ENCODE assay signal across 8 mouse cellular contexts in genomic region chr10:61451931-61452617, GRCm38 (mm10). TPM values are rescaled to one million over a fixed set of nuclear protein-coding genes. Genes with fewer than 3 reads are reported as not detected.
DNase-seq lines count a peak whose midpoint lies in the region; ATAC-seq and TF ChIP-seq lines count a peak whose summit lies in the region.

No protein-coding gene starts in this region.

- peaks cover 0 to 12% of the 10 kb centered on the region in 2 experiments; a peak in 2 of 4 replicates for H3K4me1 ChIP-seq in ES-E14 (ENCODE audit: control insufficient read depth in 2 of 2, insufficient read depth in 2 of 2, low read length in 2 of 2, poor library complexity in 1 of 2)
- H3K4me1 ChIP-seq in forebrain, embryonic 14.5 days (ENCODE audit: control insufficient read depth, insufficient read depth, low read length) = peaks cover 10% of the 10 kb centered on the region
- peaks cover 8% of the 10 kb centered on the region; the same call in 1 of the 2 replicates for H3K4me1 ChIP-seq in lung, postnatal 0 days (ENCODE audit: insufficient read depth, low read depth, low read length)

- 0 out of 2 replicates have a peak, but pooled peaks have one; percentile 5 for TF ChIP-seq EP300 in lung, postnatal 0 days (IDR thresholded peaks at IDR 0.05)

- peak overlapping the region; percentile 71 to 87 for H3K4me3 ChIP-seq in ES-E14 (ENCODE audit: insufficient read depth in 1 of 2, low read depth in 1 of 2, low read length in 2 of 2, poor library complexity in 1 of 2, severe bottlenecking in 1 of 2)
- H3K4me3 ChIP-seq in forebrain, embryonic 14.5 days (ENCODE audit: low read depth, low read length) = peak overlapping the region; percentile 99
- peak overlapping the region; percentile 99 for H3K4me3 ChIP-seq in lung, postnatal 0 days (ENCODE audit: low read depth, low read length)

- TF ChIP-seq CTCF in lung, postnatal 0 days (IDR thresholded peaks at IDR 0.05) = peak; percentile 25

- no peaks in the 10 kb centered on the region for H3K9me3 ChIP-seq in ES-E14 (ENCODE audit: control insufficient read depth, insufficient read depth, low read depth, low read length)
- no peaks in the 10 kb centered on the region for H3K9me3 ChIP-seq in forebrain, embryonic 14.5 days (replicated peaks; ENCODE audit: control insufficient read depth, low read length)
- no peaks in the 10 kb centered on the region for H3K9me3 ChIP-seq in lung, postnatal 0 days (ENCODE audit: low read length)

- in situ Hi-C loops in ES-E14 (cut with MboI; ENCODE audit: low sequenced_read_pairs in 2 of 2, unreplicated experiment in 2 of 2) = no loop called here

- under 1% methylated on average over 58 of the region's 62 CpGs for WGBS in forebrain, embryonic 14.5 days
- 1% methylated on average over 58 of the region's 62 CpGs for WGBS in lung, postnatal 0 days

- peak overlapping the region; percentile 37 for H3K27ac ChIP-seq in ES-E14 (ENCODE audit: insufficient read depth, low read depth, low read length, poor library complexity, severe bottlenecking)
- peak overlapping the region; percentile 70 for H3K27ac ChIP-seq in forebrain, embryonic 14.5 days (ENCODE audit: low read depth, low read length)
- H3K27ac ChIP-seq in lung, postnatal 0 days (ENCODE audit: low read length) = peak overlapping the region; percentile 93

- peak overlapping the region; percentile 87 for H3K4me2 ChIP-seq in forebrain, embryonic 14.5 days (ENCODE audit: low read length)
- peak overlapping the region; percentile 82 for H3K4me2 ChIP-seq in lung, postnatal 0 days (replicated peaks; ENCODE audit: low read depth, low read length)

- no peaks in the 10 kb centered on the region for H3K27me3 ChIP-seq in forebrain, embryonic 14.5 days (replicated peaks; ENCODE audit: control insufficient read depth, insufficient read depth, low read length)
- no peaks in the 10 kb centered on the region for H3K27me3 ChIP-seq in lung, postnatal 0 days (replicated peaks; ENCODE audit: insufficient read depth, low read length)

- H3K9ac ChIP-seq in ES-E14 (ENCODE audit: insufficient read depth, low read depth, low read length, poor library complexity, severe bottlenecking) = peak overlapping the region; percentile 93
- peak overlapping the region; percentile 93 for H3K9ac ChIP-seq in forebrain, embryonic 14.5 days (ENCODE audit: low read length)
- H3K9ac ChIP-seq in lung, postnatal 0 days (replicated peaks; ENCODE audit: low read depth) = peak overlapping the region; percentile 88

- DNase-seq in ES-E14 (ENCODE audit: low read depth, low spot score) = no peak
- DNase-seq in c-Kit-negative CD71-positive TER-119-positive erythroid progenitor cells, embryonic 14.5 days (ENCODE audit: low read depth, low spot score) = peak; percentile 45
- DNase-seq in forebrain, embryonic 14.5 days (ENCODE audit: low spot score) = peak; percentile 34
- peak; percentile 50 for DNase-seq in heart, postnatal 4 days
- DNase-seq in layer of hippocampus, postnatal 10 days (ENCODE audit: low spot score in 2 of 2) = peak; percentile 47 to 63
- peak; percentile 69 for DNase-seq in lung, postnatal 0 days (ENCODE audit: low spot score)
- peak; percentile 18 for DNase-seq in ovary, postnatal 10 days (ENCODE audit: low spot score)
- DNase-seq in thymus, postnatal 10 days (ENCODE audit: low spot score in 2 of 2) = peak; percentile 43 to 57

- ATAC-seq in forebrain, embryonic 14.5 days = peak; percentile 60
- peak; percentile 52 for ATAC-seq in lung, postnatal 0 days

- peaks cover 25% of the 10 kb centered on the region for H3K36me3 ChIP-seq in ES-E14 (ENCODE audit: control insufficient read depth, insufficient read depth, low read length, poor library complexity, severe bottlenecking)
- peaks cover 5% of the 10 kb centered on the region; the same call in 1 of the 2 replicates for H3K36me3 ChIP-seq in forebrain, embryonic 14.5 days (ENCODE audit: control insufficient read depth, insufficient read depth, low read length)
- no peaks in the 10 kb centered on the region for H3K36me3 ChIP-seq in lung, postnatal 0 days (ENCODE audit: insufficient read depth, low read length)

TF ChIP-seq in ES-E14, 5 proteins besides CTCF, POLR2A, EP300 and RAD21:
- TF ChIP-seq HCFC1 (IDR thresholded peaks at IDR 0.05; ENCODE audit: borderline replicate concordance, insufficient read depth, low read length) = no peak
- TF ChIP-seq ZC3H11A (IDR thresholded peaks at IDR 0.05; ENCODE audit: borderline replicate concordance, low read depth, low read length) = no peak
- TF ChIP-seq ZNF384 (IDR thresholded peaks at IDR 0.05; ENCODE audit: low read depth, low read length) = no peak
- TF ChIP-seq MAFK (IDR thresholded peaks at IDR 0.05; ENCODE audit: insufficient read depth, low read depth, low read length) = no peak
- TF ChIP-seq CHD2 (IDR thresholded peaks at IDR 0.05; ENCODE audit: low read depth, low read length) = no peak

RNA-seq across cellular contexts. Expression of gene Eif4ebp2, which starts 0.4 kb away (rescaled TPM):
- total RNA-seq in ES-E14 (2012; rRNA removed) = 27.0 and 32.3 TPM in 2 replicates
- polyA plus RNA-seq in forebrain, embryonic 14.5 days (2014; fragmentation: Nextera tagmentation; extraction: Ambion mirVana) = 50.0 and 51.3 TPM in 2 replicates
- total RNA-seq in heart, postnatal 4 days (2021) = 10 to 100 TPM; 95.4 to 95.9 TPM
- 10 to 100 TPM; 46.3 to 49.2 TPM for total RNA-seq in layer of hippocampus, postnatal 10 days (2021)
- 61.3 and 62.5 TPM in 2 replicates for polyA plus RNA-seq in lung, postnatal 0 days (2015; fragmentation: Nextera tagmentation; extraction: Ambion mirVana)

RNA-seq across cellular contexts. Expression of gene Lrrc20, which starts 23.5 kb away (rescaled TPM):
- 1.9 and 2.1 TPM in 2 replicates for total RNA-seq in ES-E14 (2012; rRNA removed)
- 21.3 TPM in 2 replicates for polyA plus RNA-seq in forebrain, embryonic 14.5 days (2014; fragmentation: Nextera tagmentation; extraction: Ambion mirVana)
- total RNA-seq in heart, postnatal 4 days (2021) = 10 to 100 TPM; 16.4 to 17.1 TPM
- 10 to 100 TPM; 16.2 to 16.7 TPM for total RNA-seq in layer of hippocampus, postnatal 10 days (2021)
- 5.8 and 6.6 TPM in 2 replicates for polyA plus RNA-seq in lung, postnatal 0 days (2015; fragmentation: Nextera tagmentation; extraction: Ambion mirVana)

RNA-seq across cellular contexts. Expression of gene Nodal, which starts 34.3 kb away (rescaled TPM):
- total RNA-seq in ES-E14 (2012; rRNA removed) = 164 and 277 TPM in 2 replicates
- 0.14 TPM in 1 of 2 replicates, not detected in the other for polyA plus RNA-seq in forebrain, embryonic 14.5 days (2014; fragmentation: Nextera tagmentation; extraction: Ambion mirVana)
- under 1 TPM; 0.24 to 0.32 TPM for total RNA-seq in heart, postnatal 4 days (2021)
- total RNA-seq in layer of hippocampus, postnatal 10 days (2021) = not detected
- polyA plus RNA-seq in lung, postnatal 0 days (2015; fragmentation: Nextera tagmentation; extraction: Ambion mirVana) = 0.37 TPM in 2 replicates

Comparison
In these comparisons a context has a peak if more than half of its experiments do, and no peak if none do; other contexts are left out.
1. H3K27ac ChIP-seq: peak in every context shown above with its lines; median percentile 93 in lung, postnatal 0 days; 70 in forebrain, embryonic 14.5 days; 37 in ES-E14.
2. RNA of gene Nodal, which starts 34.3 kb away (total RNA-seq): 164 to 277 TPM in ES-E14; 0.24 to 0.32 TPM in heart, postnatal 4 days and not detected in layer of hippocampus, postnatal 10 days; every median in the first group is over 100 times any median in the second.
3. Peak in every context shown above with its lines, with median percentiles within 50 percentile points of each other: H3K4me3 ChIP-seq and H3K9ac ChIP-seq.